Mouse (Mus musculus) heart, postnatal 14 days (tissue): Measurements from ENCODE around the gene Ppp6r2. TPM values are rescaled to one million over a fixed set of nuclear protein-coding genes. Genes with fewer than 3 reads are reported as not detected.

Source experiments
- DNase-seq, 2 experiments: peaks; one replicate each; pipeline ENCODE4 v3.0.0; 2021 to 2022
- intact Hi-C: fragments of 180-260 bp; cut with DNase I; formaldehyde crosslinking; loops from one replicate; pipeline ENCODE4 v1.15.1; 2025
- total RNA-seq, 2 experiments: library from RNA; stranded (reverse); gene quantifications; 2 replicates each; pipeline ENCODE4 v1.2.3; 2021

Gene Ppp6r2
- total RNA-seq, 2 experiments from 2014 or later, result 57.8 to 61.2 TPM

DNA sequence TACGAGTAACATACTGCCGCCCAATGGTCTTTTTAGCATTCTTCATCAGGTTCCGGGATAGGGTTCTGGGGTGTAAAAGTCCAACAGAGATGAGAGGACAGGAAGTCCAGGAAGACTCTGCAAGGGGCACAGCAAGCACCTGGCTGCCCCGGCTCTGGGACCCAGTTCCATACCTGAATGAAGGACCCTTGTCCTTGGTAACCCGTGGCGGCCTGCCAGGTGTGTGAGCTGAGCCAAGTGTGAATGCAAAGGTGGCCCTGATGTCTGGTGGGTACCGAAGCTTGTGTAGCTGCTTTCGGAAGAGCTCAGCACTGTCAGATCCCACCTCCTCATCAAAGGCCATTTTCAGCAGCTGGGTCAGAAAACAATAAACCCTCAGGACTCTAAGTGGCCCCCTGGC is 89.2 kb downstream of the Ppp6r2 start:
- intact Hi-C loops, result no loop called here
- DNase-seq, result no peak

DNA sequence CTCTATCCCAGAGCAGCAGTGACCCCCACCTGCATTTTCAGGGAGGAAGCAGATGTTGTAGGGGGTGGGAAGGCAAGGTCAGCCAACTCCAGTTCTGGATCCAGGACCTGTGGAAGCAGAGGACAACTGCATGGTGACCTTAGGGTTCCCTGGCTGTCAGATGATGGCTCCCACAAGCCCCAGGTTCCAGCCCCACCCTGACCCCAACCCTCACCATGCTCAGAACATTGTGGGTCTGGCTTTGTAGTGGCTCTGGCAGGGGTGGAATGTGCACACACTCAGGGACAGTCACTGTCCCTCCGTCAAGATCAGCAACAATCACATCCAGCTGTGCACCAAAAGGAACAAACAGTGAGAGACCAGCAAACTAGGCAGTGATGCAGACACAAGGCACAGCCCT is 94.6 kb downstream of the Ppp6r2 start:
- intact Hi-C loops, result no loop called here
- no peak for DNase-seq

DNA sequence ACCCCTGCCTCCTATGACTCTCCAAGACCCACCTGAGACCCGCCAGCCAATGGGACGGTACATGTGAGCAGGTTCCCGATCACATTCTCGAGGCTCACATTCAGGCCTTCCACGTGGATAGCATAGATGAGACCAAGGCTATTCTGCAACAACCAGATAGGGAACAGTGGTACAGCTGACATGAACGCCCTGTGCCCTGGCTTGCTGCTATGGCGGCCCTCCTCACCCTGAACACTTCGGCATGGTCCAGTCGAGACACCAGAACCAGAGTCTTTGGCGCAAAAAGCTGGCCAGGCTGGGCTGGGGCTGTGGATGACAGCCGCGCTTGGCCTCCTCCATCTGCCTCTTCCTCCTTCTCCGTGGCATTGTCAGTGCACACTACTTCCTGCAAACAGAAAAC is 96.1 kb downstream of the Ppp6r2 start:
- DNase-seq, result no peak
- intact Hi-C loops, result no loop called here

DNA sequence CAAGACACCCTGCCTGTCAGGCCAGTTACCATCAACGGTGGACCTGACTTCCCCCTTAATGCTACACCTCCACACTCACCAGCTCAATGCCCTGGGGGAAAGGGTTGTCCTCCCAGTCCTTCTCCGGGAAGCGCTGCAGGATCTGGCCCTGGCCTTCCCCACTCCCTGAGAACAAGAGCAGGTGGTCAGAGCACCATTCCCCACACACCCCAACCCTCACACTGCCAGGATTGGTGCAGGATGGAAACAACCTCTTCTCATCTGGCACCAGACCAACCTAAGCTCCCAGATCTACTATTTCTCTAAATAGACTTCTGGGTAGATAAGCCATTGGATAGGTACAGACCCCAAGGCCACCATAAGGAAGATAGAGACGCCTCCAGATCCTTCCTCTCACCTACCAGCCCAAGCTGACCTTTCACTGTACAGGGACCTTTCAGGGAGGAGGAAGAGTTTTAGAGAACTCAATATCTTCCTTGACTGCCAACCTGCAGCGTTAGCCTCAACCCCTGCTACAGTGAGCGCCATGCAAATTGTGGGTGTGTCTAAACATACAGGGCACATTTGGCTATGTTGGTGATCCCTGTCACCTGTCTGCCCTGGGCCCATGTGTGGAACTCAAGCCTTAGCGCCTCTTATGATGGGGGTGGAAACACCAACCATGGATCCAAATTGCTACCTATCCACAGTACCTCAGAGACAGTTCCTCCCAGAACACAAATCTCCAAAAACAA is 97.2 kb downstream of the Ppp6r2 start:
- intact Hi-C loops, result no loop called here
- no peak for DNase-seq

DNA sequence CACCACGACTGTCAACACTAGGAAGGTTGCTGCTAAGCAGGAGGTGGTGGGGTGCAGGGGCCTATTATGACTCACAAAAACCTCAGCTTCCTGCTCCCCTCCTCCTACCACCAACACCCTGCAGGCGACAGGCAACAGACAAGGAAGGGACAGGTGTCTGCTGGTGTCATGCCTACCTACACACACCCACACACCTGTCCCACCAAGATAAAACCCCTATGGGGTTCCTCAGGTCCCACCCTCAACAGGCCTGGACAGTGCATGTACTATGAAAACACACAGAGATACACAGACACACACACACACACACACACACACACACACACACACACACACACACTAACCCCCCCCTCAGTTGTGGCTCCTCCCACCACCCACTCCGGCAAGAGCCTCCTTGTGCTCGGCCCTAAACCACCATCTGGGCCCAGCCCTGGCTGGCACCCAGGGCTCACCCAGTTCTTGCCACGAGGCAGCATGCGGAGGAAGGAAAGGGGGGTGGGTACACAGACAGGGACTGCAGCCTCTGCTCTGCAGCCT is 98.7 kb downstream of the Ppp6r2 start:
- no peak for DNase-seq
- intact Hi-C loops, result no loop called here

- intact Hi-C loops, result no loop called here
- DNase-seq, result no peak
Measured at GRCm38 (mm10) chr15:89313359-89313758, 102.0 kb downstream of the Ppp6r2 start.

DNA sequence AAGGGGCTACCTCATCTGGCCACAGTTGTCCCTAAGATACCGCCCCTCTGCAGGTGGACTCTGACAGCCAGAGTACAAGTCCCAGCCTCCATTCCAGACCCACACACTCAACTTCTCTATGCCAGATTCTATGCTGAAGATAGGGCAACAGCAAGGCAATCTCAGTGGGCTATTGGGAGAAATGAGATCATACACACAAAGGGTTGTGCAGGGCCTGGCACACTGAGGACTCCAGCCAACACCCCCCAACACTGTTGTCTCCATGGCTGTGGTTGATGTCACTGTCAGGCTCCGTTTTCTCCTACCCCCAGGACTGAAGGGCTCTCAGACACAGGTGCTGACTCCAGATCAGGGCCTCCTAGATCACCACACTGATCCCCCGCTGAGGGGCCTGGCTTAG is 102.8 kb downstream of the Ppp6r2 start:
- intact Hi-C loops, result loop anchor here (2.0 kb wide), 1 partner anchor 41 kb away; the partner anchor contains the start of genes Lmf2 and Ncaph2
- no peak for DNase-seq

- intact Hi-C loops, result loop anchor here (2.0 to 5.0 kb wide), 2 partner anchors 40 to 58 kb away; partner anchors contain the start of genes Lmf2, Ncaph2 and Sco2
Measured at GRCm38 (mm10) chr15:89314511-89315189, 103.3 kb downstream of the Ppp6r2 start.

GRCm38 (mm10) chr15:89315190-89315731 is 103.9 kb downstream of the Ppp6r2 start, which contains the start of gene Sbf1:
TSS of gene Sbf1 (minus strand) at chr15:89315311.
- DNase-seq, result peak; percentile 99
- intact Hi-C loops, result loop anchor here (2.0 to 5.0 kb wide), 2 partner anchors 40 to 57 kb away; partner anchors contain the start of genes Lmf2, Ncaph2 and Sco2

More at GRCm38 (mm10) chr15:89314511-89315189, 103.3 kb downstream of the Ppp6r2 start:
- DNase-seq, result peak; percentile 35

DNA sequence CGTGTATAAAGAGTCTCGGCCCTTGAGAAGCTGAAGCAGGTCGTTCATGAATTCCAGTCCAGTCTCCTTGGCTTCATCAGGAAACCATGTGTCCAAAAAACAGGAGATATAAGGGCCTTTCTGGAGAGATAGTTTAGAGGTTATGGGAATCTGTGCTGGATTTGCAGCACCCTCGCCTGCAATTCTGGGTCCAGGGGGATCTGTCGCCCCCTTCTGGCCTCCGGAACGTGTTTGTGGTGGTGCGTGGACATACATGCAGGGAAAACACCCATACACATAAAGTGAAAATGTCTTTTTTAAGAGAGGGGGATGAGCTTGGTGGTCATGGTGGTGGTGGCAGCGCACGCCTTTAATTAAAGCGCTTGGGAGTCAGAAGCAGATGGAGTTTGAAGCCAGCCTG is 104.8 kb downstream of the Ppp6r2 start:
- intact Hi-C loops, result loop anchor here (5.0 kb wide), 1 partner anchor 56 kb away; the partner anchor contains the start of gene Sco2
- no peak for DNase-seq

DNA sequence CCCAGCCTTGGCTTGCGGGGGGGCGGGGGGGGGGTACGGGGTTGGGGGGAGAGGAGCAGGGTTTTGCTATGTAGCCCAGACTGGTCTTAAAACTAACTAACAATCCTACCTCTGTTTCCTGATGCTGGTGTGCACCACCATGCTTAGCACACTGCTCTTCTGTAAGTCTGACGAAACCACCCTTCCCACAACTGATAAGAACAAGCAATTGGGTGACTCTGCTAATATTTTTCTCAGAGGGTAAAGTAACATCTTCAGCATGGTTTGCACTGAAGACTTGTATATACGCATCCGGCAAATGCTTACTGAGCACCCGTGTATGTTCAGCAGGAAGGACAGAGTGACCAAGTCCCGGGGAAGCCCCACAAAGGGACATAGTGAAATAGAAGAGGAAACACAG is 109.9 kb downstream of the Ppp6r2 start:
- no peak for DNase-seq
- intact Hi-C loops, result no loop called here

GRCm38 (mm10) chr15:89322670-89323522 is 111.5 kb downstream of the Ppp6r2 start, which contains the start of gene Adm2:
TSS of gene Adm2 (plus strand) at chr15:89322720.
- intact Hi-C loops, result no loop called here
- DNase-seq, result no peak

- intact Hi-C loops, result no loop called here
- no peak for DNase-seq
Measured at GRCm38 (mm10) chr15:89323656-89324055, 112.3 kb downstream of the Ppp6r2 start.

GRCm38 (mm10) chr15:89326441-89326840 is 115.1 kb downstream of the Ppp6r2 start:
- DNase-seq, result no peak
- intact Hi-C loops, result no loop called here

GRCm38 (mm10) chr15:89334271-89334670 is 122.9 kb downstream of the Ppp6r2 start, which contains the start of gene Miox:
TSS of gene Miox (plus strand) at chr15:89334398.
- intact Hi-C loops, result no loop called here
- no peak for DNase-seq

GRCm38 (mm10) chr15:89334774-89335537 is 123.6 kb downstream of the Ppp6r2 start:
- intact Hi-C loops, result no loop called here
- no peak for DNase-seq

- intact Hi-C loops, result no loop called here
- no peak for DNase-seq
Measured at GRCm38 (mm10) chr15:89336422-89336821, 125.1 kb downstream of the Ppp6r2 start.
